Mouse (Mus musculus) megakaryocyte, embryonic 14.5 days (primary cell): ENCODE measurements around the gene Lmna. TPM values are rescaled to one million over a fixed set of nuclear protein-coding genes. Genes with fewer than 3 reads are reported as not detected.

Experiments
- H3K27me3 ChIP-seq: replicated peaks from 2 replicates; pipeline ENCODE3; 2012; ENCODE audit warnings: inconsistent platforms
- H3K36me3 ChIP-seq: replicated peaks from 2 replicates; pipeline ENCODE3; 2012; ENCODE audit warnings: low read length, inconsistent platforms, mixed read lengths
- H3K4me1 ChIP-seq: 2 replicates; pipeline ENCODE4 v1.6.1; 2012; ENCODE audit warnings: inconsistent platforms
- H3K4me3 ChIP-seq: replicated peaks from 2 replicates; pipeline ENCODE3; 2012; ENCODE audit warnings: moderate library complexity, mild to moderate bottlenecking, inconsistent platforms
- H3K9me3 ChIP-seq: 2 replicates; pipeline ENCODE4 v1.6.1; 2012; ENCODE audit warnings: inconsistent platforms
- FLI1 ChIP-seq: IDR thresholded peaks from 2 replicates; pipeline ENCODE4 v1.6.1; 2012; ENCODE audit warnings: low read length, inconsistent platforms, mixed read lengths
- GATA1 ChIP-seq: IDR thresholded peaks from 3 replicates; pipeline ENCODE4 v1.6.1; 2012; ENCODE audit warnings: mixed read lengths, low read length, inconsistent platforms, borderline replicate concordance
- polyA plus RNA-seq: library from polyadenylated mRNA; stranded (reverse); fragments of >175 nt; gene quantifications from 2 replicates; pipeline ENCODE4 v1.2.3, GENCODE M21; 2012; ENCODE audit warnings: low replicate concordance; ENCODE audit not compliant: insufficient read depth

Gene Lmna
- polyA plus RNA-seq, 1 experiment, result 607 TPM

- peaks cover 12% of the 10 kb centered on the region for H3K36me3 ChIP-seq
- peaks cover 49% of the 10 kb centered on the region for H3K27me3 ChIP-seq
- no peaks in the 10 kb centered on the region for H3K9me3 ChIP-seq
- H3K4me1 ChIP-seq, result peaks cover 76% of the 10 kb centered on the region
- TF ChIP-seq GATA1 (no peak), FLI1 (no peak)
- H3K4me3 ChIP-seq, result peak overlapping the region; percentile 94
Measured at GRCm38 (mm10) chr3:88531348-88532298, 21.9 kb upstream of the Lmna start.

GRCm38 (mm10) chr3:88530082-88530864 is 20.5 kb upstream of the Lmna start:
- peak overlapping the region; percentile 94 for H3K4me3 ChIP-seq
- peaks cover 12% of the 10 kb centered on the region for H3K36me3 ChIP-seq
- peaks cover 77% of the 10 kb centered on the region for H3K4me1 ChIP-seq
- TF ChIP-seq GATA1 (no peak), FLI1 (no peak)
- H3K27me3 ChIP-seq, result peaks cover 48% of the 10 kb centered on the region
- H3K9me3 ChIP-seq, result no peaks in the 10 kb centered on the region

- H3K9me3 ChIP-seq, result no peaks in the 10 kb centered on the region
- TF ChIP-seq FLI1, result no peak
- no peak for TF ChIP-seq GATA1
- H3K36me3 ChIP-seq, result peaks cover 20% of the 10 kb centered on the region
- H3K4me3 ChIP-seq, result peak overlapping the region; percentile 54
- H3K27me3 ChIP-seq, result peaks cover 52% of the 10 kb centered on the region
- H3K4me1 ChIP-seq, result peaks cover 72% of the 10 kb centered on the region
Measured at GRCm38 (mm10) chr3:88529204-88530000, 19.6 kb upstream of the Lmna start.

- H3K4me3 ChIP-seq, result no peak overlapping the region
- peaks cover 71% of the 10 kb centered on the region for H3K4me1 ChIP-seq
- H3K27me3 ChIP-seq, result peaks cover 56% of the 10 kb centered on the region
- no peaks in the 10 kb centered on the region for H3K9me3 ChIP-seq
- H3K36me3 ChIP-seq, result peaks cover 26% of the 10 kb centered on the region
- TF ChIP-seq GATA1 (no peak), FLI1 (no peak)
Measured at GRCm38 (mm10) chr3:88528646-88529045, 18.9 kb upstream of the Lmna start.

GRCm38 (mm10) chr3:88527565-88527964 is 17.8 kb upstream of the Lmna start:
- Histone ChIP-seq H3K27me3 (peaks cover 56% of the 10 kb centered on the region), H3K36me3 (peaks cover 28% of the 10 kb centered on the region), H3K4me3 (no peak overlapping the region), H3K4me1 (peaks cover 70% of the 10 kb centered on the region), H3K9me3 (no peaks in the 10 kb centered on the region)
- TF ChIP-seq FLI1 (no peak), GATA1 (no peak)

- peaks cover 58% of the 10 kb centered on the region for H3K27me3 ChIP-seq
- TF ChIP-seq GATA1 (no peak), FLI1 (no peak)
- H3K9me3 ChIP-seq, result no peaks in the 10 kb centered on the region
- H3K4me1 ChIP-seq, result peaks cover 76% of the 10 kb centered on the region
- H3K4me3 ChIP-seq, result peak overlapping the region; percentile 11
- peaks cover 28% of the 10 kb centered on the region for H3K36me3 ChIP-seq
Measured at GRCm38 (mm10) chr3:88526157-88527131, 16.7 kb upstream of the Lmna start.

- Histone ChIP-seq H3K4me1 (peaks cover 75% of the 10 kb centered on the region), H3K9me3 (0 out of 2 replicates have a peak, but pooled peaks cover 1% of the 10 kb centered on the region), H3K4me3 (no peak overlapping the region), H3K36me3 (peaks cover 28% of the 10 kb centered on the region), H3K27me3 (peaks cover 65% of the 10 kb centered on the region)
- no peak for TF ChIP-seq GATA1
- no peak for TF ChIP-seq FLI1
Measured at GRCm38 (mm10) chr3:88525021-88525420, 15.3 kb upstream of the Lmna start.

GRCm38 (mm10) chr3:88523027-88523426 is 13.3 kb upstream of the Lmna start:
- Histone ChIP-seq H3K9me3 (0 out of 2 replicates have a peak, but pooled peaks cover 9% of the 10 kb centered on the region), H3K4me1 (peaks cover 74% of the 10 kb centered on the region), H3K4me3 (no peak overlapping the region), H3K36me3 (peaks cover 22% of the 10 kb centered on the region), H3K27me3 (peaks cover 70% of the 10 kb centered on the region)
- no peak for TF ChIP-seq FLI1
- no peak for TF ChIP-seq GATA1
